Mouse (Mus musculus) cortical plate, adult 2 months (tissue): ENCODE data around the gene Slc29a4.

ENCODE experiments used
- CTCF ChIP-seq: fragments of 200-500 bp; IDR thresholded peaks from 2 replicates; pipeline ENCODE4 v1.5.1; 2011; ENCODE audit warnings: mild to moderate bottlenecking, control low read depth, low read length; ENCODE audit not compliant: insufficient read depth; ENCODE audit errors: extremely low read depth
- POLR2A ChIP-seq: fragments of 200-500 bp; IDR thresholded peaks from 2 replicates; pipeline ENCODE4 v1.6.1; 2011; ENCODE audit warnings: mild to moderate bottlenecking, low read length, control low read depth; ENCODE audit not compliant: insufficient read depth; ENCODE audit errors: extremely low read depth

GRCm38 (mm10) chr5:142660656-142661434 lies 31.5 kb upstream of the Slc29a4 start:
- no peak for TF ChIP-seq CTCF
- TF ChIP-seq POLR2A: no peak
